Mouse (Mus musculus) embryonic fibroblast, embryonic 13.5 days (primary cell): ENCODE results near the gene Nr4a1.

ENCODE experiments used
- CTCF ChIP-seq: IDR thresholded peaks from 2 replicates; pipeline ENCODE4 v1.5.1; 2011; ENCODE audit warnings: mild to moderate bottlenecking, control low read depth, low read length, moderate library complexity, borderline replicate concordance; ENCODE audit not compliant: insufficient read depth
- POLR2A ChIP-seq: IDR thresholded peaks from 2 replicates; pipeline ENCODE4 v1.6.1; 2011; ENCODE audit warnings: low read depth, mild to moderate bottlenecking, control low read depth, low read length, moderate library complexity

DNA sequence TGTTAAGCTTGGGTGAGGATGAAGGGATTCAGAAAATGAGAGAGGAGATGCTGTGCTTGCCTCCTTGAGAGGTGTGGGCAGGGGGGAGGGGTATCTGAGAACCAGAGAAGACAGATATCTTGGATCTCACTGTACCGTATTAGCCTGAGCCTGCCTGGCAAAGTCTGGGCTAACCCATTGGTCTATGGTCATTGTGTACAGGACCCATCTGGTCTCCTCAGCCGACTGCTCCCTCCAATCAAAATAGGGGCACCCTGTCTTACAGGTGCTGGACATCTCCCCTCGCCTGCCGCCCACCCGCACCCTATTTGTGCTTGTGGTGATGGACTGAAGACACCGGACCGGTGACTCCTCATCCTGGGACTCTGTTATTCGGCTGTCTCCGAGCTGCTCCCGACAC is 41.5 kb downstream of the Nr4a1 start:
- TF ChIP-seq POLR2A (no peak), CTCF (no peak)
